Mouse (Mus musculus) erythroblast, embryonic 14.5 days (primary cell): ENCODE data around the gene Umod.

Source experiments
- GATA1 ChIP-seq: IDR thresholded peaks from 2 replicates; pipeline ENCODE4 v1.6.1; 2012; ENCODE audit warnings: low read length, inconsistent platforms, mixed read lengths
- TAL1 ChIP-seq: IDR thresholded peaks from 3 replicates; pipeline ENCODE4 v1.6.1; 2012; ENCODE audit warnings: low read length, inconsistent platforms, mixed read lengths

- TF ChIP-seq GATA1 (no peak), TAL1 (no peak)
These were observed 48.5 kb upstream of the Umod start for GRCm38 (mm10) chr7:119527548-119527947.
